Mouse (Mus musculus) ovary, postnatal 36 days (tissue): ENCODE results near the gene Gm973.

ENCODE experiments used
- DNase-seq: peaks from one replicate; pipeline ENCODE4 v3.0.0; 2022; ENCODE audit warnings: low spot score, mixed read lengths

The Gm973 gene

DNA sequence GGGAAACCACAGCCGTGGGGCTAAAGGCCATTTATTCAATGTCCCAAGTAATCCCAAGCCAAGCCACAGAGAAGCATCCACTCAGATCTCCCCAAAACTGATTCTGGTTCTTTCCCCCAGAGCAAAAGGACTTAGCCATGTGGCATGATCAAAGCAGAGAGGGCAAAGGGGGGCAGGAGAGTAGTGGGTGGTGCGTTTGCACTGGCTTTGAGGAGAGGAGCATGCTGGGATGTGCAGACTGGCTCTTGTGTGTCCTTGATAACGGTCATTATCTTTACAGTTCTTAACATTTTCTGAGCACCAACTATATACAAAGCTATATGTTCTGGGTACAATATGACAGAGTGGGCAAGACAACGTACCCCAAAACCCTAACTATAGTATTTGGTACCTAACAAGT, 23.6 kb upstream of the Gm973 start:
- DNase-seq: no peak

- DNase-seq: no peak
Measured at GRCm38 (mm10) chr1:59495970-59496369, 20.1 kb upstream of the Gm973 start.

DNA sequence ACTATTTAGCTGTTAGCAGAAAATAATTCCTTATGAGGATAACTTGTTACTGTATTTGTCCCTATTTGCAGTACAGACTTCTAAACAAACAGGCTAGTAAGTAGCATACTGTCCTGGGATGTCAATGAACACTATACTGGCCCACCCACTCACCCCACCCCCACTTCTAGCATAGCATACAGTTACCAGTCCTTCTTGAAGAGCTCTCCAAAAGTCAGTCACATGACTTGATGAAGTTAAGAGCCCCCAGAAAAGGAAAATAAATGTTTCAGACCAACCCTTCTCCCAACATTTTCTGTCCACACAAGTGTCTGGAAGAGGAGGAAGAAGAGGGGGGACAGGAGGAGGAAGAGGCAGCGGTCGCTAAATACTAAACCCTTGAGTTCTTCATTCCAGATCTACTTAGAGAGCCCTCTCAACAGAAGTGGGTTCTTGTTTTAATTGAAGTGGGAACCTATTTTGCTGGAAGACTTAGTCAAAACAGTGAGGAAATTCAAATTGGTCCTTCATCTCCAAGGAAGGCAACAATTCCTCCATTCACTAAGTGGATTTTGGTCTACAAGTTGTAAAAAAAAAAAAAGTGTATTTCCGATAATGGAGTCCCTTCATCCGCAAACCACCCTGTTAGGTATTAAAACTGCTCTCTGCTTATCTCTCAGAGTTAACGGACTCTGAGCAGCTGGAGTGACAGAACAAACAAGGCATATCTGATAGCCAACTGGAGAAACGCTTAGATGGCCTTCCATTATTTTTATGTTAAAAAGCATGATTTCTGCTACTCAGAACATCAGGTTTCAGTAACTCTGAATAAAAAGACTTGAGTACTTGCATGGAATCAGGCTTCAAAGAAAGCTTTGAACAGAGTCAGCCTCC, 18.1 kb upstream of the Gm973 start:
- DNase-seq: no peak

GRCm38 (mm10) chr1:59499327-59499726, 16.7 kb upstream of the Gm973 start:
- DNase-seq: no peak

- DNase-seq: no peak
Measured at GRCm38 (mm10) chr1:59502355-59502754, 13.7 kb upstream of the Gm973 start.

GRCm38 (mm10) chr1:59503659-59504301, 12.3 kb upstream of the Gm973 start:
- DNase-seq: no peak

DNA sequence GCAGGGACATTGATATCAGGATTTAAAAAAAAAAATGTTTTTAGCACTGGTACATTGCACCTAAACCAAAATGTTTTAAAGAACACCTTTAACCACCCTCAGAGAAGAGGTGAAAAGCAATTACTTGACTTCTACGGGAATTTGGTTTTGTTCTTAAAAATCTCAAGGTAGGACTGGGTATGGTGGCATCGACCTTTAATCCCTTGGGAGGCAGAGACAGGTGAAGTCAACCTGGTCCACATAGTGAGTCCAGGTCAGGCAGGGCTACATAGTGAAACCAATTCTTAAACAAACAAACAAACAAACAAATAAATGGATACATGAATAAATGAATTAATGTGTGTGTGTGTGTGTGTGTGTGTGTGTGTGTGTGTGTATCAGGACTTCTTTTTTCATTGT, 11.8 kb upstream of the Gm973 start:
- no peak for DNase-seq

- peak; percentile 4 for DNase-seq
Measured at GRCm38 (mm10) chr1:59508463-59509139, 7.5 kb upstream of the Gm973 start.

GRCm38 (mm10) chr1:59511566-59512270, 4.3 kb upstream of the Gm973 start:
- DNase-seq: no peak

GRCm38 (mm10) chr1:59520226-59520837, 4.3 kb downstream of the Gm973 start:
- no peak for DNase-seq

GRCm38 (mm10) chr1:59522456-59522855, 6.4 kb downstream of the Gm973 start:
- DNase-seq: no peak

DNA sequence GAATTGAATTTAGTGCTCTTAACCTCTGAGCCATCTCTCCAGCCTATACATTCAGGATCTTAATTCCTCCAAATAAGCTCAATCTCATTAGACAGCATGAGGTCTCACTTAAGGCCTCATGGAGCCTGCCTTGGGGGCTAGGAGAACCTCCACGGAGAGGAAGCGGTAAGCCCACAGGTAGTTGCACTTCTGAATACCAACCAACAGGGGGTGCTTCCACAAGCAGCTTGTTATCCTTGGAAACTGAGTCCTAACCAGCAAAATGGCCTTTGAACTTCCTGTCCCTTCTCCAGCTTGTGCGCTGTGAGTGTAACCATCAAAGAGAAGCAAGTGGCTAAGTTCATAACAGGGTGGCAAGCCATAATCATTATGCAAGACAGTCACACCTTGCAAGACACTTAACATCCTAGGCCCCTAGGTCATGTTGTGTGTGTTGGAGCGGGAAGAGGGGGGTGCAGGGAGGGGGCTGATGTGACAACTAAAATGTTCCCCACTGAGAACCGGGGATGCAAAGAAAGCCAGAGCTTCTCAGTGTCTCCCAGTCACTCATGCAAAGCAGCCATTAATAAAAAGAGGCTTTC, 7.4 kb downstream of the Gm973 start:
- no peak for DNase-seq

- DNase-seq: no peak
Measured at GRCm38 (mm10) chr1:59524071-59524470, 8.0 kb downstream of the Gm973 start.

DNA sequence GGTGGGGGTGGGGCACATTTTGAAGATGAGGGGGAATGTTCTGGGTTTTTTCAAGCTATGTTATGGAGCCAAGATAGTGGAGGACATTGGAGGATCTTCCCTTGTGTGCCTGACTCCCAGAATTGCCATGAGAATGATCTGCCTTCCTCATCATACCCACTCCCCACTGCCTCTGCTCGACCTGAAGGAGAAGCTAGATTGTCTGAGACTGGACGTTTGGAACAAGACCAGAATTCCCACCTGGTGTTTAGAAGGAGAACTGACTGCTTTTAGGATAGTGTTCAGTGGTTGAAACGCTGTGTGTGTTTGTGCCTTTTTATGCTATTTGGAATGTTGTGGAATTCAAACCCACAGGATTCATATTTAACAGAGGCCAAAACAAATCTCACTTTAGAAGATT, 8.7 kb downstream of the Gm973 start:
- DNase-seq: no peak

DNA sequence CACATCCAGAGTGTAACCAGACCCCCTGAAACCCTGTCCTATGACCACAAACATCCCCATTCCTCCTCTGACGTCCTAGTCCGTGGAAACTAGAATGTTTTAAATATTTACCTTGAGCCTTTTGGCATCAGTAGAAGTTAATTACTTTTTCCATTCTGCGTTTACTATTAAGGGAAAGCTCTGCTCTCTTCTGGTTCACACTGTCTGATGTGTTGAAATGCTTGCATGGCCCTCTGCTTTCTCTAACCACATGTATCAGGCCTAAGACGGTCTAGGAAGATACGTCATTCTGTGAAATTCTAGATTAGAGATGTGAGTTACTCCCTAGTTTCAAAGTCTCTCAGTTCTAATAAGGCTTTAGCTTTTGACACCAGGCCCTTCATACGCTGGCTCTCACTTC, 11.2 kb downstream of the Gm973 start:
- DNase-seq: no peak

- DNase-seq: no peak
Measured at GRCm38 (mm10) chr1:59534976-59535810, 19.1 kb downstream of the Gm973 start.

DNA sequence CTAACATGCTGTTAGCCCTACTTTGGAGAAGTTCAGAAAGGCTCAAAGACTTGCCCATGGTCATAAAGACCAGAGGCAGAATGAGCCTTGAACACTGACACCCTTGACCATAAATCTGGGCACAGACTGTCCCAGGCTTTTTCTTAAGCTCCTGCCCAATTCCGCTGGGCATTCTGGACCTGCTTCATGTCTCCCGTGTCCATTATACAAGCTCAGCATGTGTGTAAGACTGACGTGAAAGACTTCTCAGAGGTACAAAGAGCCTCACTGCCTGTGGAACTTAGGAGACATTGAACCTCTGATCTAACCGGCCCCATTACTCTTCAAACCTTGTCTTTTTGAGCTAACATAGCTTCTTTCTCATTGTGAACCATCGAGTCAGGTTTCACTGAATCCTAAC, 22.3 kb downstream of the Gm973 start:
- no peak for DNase-seq

DNA sequence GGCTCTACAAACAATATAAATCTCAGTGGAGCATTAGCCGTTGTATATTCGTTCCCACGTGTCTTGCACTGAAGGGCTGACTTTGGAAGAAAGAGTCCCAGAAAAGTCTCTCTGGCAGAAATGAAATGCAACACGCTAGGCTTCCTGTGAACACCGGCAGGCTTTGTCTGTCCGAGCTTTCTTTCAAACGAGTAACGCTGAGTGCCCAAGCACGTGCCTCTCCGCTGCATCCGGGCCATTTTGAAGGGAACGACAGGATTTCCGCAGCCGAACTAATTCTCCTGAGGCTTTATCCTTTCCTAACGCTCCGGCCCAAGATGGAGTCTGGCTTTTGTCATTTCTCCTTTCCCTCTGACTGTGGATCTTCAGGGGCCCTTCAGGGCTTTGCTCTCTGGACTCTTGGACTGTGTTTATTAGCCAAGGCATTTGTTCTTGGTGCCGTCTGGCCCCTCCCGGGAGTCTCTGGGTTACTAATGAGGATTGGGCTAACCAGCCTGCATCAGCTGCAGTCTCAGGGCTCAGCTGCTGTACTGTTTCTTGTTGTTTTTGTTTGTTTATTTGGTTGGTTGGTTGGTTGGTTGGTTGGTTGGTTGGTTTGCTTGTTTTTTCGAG, 24.6 kb downstream of the Gm973 start:
- no peak for DNase-seq

DNA sequence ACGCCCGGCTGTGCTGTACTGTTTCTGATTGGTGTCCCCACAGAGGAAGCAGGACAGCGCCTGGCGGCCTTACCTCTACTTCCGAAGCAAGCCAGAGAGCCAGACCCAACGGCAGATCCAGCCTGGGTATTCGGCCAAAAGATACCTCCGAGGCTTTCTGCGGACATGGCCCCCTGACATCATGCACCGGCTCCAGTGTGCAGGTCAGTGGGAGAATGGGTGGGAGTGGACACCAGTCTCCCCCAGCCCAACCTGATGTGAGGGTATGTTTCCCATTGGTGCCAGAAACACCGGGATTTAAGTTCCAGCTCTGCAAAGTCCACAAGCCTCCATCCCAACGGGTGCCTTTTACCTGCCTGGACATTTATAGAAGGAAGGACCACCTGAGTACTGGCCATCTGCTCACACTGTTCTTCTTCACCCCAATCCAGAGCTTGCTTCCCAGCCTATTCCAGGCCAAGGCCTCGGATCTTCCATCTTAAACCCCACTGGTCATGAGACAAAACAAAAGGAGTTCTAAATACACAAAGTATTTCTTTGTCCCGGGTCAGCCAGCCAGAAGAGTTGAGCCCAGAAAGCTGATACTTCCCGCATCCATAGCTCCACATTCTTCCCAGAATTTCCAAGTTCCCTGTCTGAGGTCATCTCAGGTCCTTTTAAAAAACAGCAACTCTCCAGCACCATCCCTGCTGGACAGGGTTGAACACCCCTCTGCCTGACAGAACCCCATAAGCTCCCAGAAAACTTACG, 25.4 kb downstream of the Gm973 start:
- DNase-seq: no peak
